Mouse (Mus musculus) limb, embryonic 14.5 days (tissue): ENCODE results near the gene Kcnmb1. TPM values are rescaled to one million over a fixed set of nuclear protein-coding genes. Genes with fewer than 3 reads are reported as not detected.

Source experiments
- ATAC-seq: fragments of 200-750 bp; cut with Nextera tagmentation; 2 replicates; pipeline ENCODE4 v1.8.0; 2017; ENCODE audit warnings: low read depth, moderate number of reproducible peaks, moderate TSS enrichment; ENCODE audit not compliant: low FRiP score
- DNase-seq: peaks from one replicate; pipeline ENCODE4 v3.0.0-alpha.2; 2015; ENCODE audit warnings: low spot score
- H3K27ac ChIP-seq: fragments of 300-500 bp; sonication (generic); replicated peaks from 2 replicates; pipeline ENCODE4 v1.5.1; 2014; ENCODE audit warnings: low read depth, mild to moderate bottlenecking, low read length, moderate library complexity, mixed read lengths
- H3K27me3 ChIP-seq: fragments of 300-500 bp; sonication (generic); 2 replicates; pipeline ENCODE4 v1.6.1; 2014; ENCODE audit warnings: low read length, mixed read lengths; ENCODE audit not compliant: control insufficient read depth, insufficient read depth
- H3K36me3 ChIP-seq: fragments of 300-500 bp; sonication (generic); 2 replicates; pipeline ENCODE4 v1.6.1; 2014; ENCODE audit warnings: mild to moderate bottlenecking, low read length, moderate library complexity, mixed read lengths; ENCODE audit not compliant: control insufficient read depth, insufficient read depth
- H3K4me1 ChIP-seq: fragments of 300-500 bp; sonication (generic); 2 replicates; pipeline ENCODE4 v1.6.1; 2014; ENCODE audit warnings: antibody characterized with exemption, low read length, mixed read lengths; ENCODE audit not compliant: control insufficient read depth, insufficient read depth
- H3K4me2 ChIP-seq: fragments of 300-500 bp; sonication (generic); replicated peaks from 2 replicates; pipeline ENCODE4 v1.6.1; 2014; ENCODE audit warnings: low read depth, mild to moderate bottlenecking, low read length, moderate library complexity; ENCODE audit not compliant: severe bottlenecking
- H3K4me3 ChIP-seq: fragments of 300-500 bp; sonication (generic); replicated peaks from 2 replicates; pipeline ENCODE4 v1.5.1; 2014; ENCODE audit warnings: low read length
- H3K9ac ChIP-seq: fragments of 300-500 bp; sonication (generic); 2 replicates; pipeline ENCODE4 v1.6.1; 2014; ENCODE audit warnings: mild to moderate bottlenecking, low read depth, low read length, moderate library complexity; ENCODE audit not compliant: severe bottlenecking
- H3K9me3 ChIP-seq: fragments of 300-500 bp; sonication (generic); 2 replicates; pipeline ENCODE4 v1.6.1; 2016; ENCODE audit warnings: low read length; ENCODE audit not compliant: control insufficient read depth
- POLR2A ChIP-seq: fragments of 200-500 bp; IDR thresholded peaks from 2 replicates; pipeline ENCODE4 v1.8.0; 2012; ENCODE audit warnings: inconsistent platforms, mild to moderate bottlenecking, moderate library complexity, borderline replicate concordance; ENCODE audit not compliant: insufficient read depth, insufficient read length; ENCODE audit errors: extremely low read depth
- WGBS: fragments of 180-500 bp; shearing (Covaris S2); extraction: QIAGEN DNeasy Blood & Tissue Kit; methylation state at CpG from one replicate; pipeline ENCODE4 v1.1.7; 2014; 5-methylcytosine and 5-hydroxymethylcytosine counted together
- polyA plus RNA-seq, 2 experiments: library from polyadenylated mRNA; depleted of rRNA in 1 of 2; stranded (reverse) in 1 of 2; unstranded in 1 of 2; fragments of >200 nt; fragmentation: Nextera tagmentation in 1 of 2; extraction: Ambion mirVana in 1 of 2; gene quantifications; 2 replicates each; pipeline versions ENCODE4 v1.2.1 to v1.2.3; 2012 to 2014

Kcnmb1 gene
- polyA plus RNA-seq, 2 experiments: 0.10 to 0.18 TPM

DNA sequence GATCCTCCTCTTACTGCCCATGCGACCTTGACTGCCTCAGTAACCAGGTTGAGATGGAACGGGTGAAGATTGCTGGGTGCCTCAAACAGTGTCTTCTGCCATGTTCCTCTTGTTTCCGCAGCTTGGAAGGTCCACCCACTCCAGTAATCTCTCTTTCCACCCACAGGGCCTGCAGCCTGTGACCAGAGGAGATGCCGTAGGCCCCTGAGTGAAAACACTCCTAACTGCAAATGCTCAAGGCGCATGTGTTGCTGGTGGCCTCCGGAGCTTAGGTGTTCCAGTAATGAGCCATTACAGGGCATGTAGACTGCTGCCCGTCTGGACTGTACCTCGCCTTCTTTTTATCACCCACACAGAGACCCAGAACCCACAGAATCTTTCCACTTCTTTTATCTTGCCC lies 25.2 kb upstream of the Kcnmb1 start:
- TF ChIP-seq POLR2A: no peak
- Histone ChIP-seq H3K27me3 (no peaks in the 10 kb centered on the region), H3K4me1 (peaks cover under 1% of the 10 kb centered on the region; the same call in 1 of the 2 replicates), H3K27ac (no peak overlapping the region), H3K36me3 (no peaks in the 10 kb centered on the region), H3K4me2 (no peak overlapping the region), H3K9ac (no peak overlapping the region), H3K9me3 (no peaks in the 10 kb centered on the region), H3K4me3 (no peak overlapping the region)
- ATAC-seq: no peak
- whole genome bisulfite sequencing: 64% methylated on average over 8 of the region's 8 CpGs
- no peak for DNase-seq

DNA sequence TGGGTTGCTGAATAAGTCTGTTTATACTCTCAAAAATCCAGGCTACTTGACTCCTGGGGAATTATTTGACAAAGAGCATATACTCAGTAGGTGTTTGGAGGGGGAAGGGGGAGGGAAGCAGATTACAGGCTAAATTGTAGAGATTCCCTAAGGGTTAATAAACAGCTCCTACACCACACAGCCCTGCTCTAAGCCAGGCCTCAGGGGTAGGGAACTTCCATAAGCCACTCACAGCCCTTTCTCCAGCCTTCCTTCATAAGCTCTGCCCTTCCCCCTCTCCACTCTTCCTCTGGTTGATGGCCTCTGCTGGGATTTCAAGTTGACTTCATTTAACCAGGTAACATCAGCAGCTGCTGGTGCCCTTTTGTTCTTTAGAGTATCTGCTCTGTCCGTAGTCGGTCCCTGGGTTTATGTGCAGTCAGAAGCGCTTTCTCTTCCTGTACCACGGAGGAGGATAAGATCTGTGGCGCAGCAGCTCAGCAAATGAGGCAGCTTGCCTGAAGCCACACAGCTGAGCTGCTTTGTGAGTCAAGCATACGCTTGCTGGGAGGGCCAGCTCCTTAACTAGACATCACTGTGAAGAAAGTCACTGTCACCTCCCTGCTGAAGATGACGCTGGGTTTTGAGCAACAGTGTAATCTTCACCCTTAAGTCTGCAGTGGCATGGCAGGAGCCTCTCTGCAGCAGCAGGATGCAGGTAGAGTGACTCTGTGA lies 24.1 kb upstream of the Kcnmb1 start:
- Histone ChIP-seq H3K27me3 (no peaks in the 10 kb centered on the region), H3K4me3 (no peak overlapping the region), H3K9ac (no peak overlapping the region), H3K27ac (no peak overlapping the region), H3K9me3 (no peaks in the 10 kb centered on the region), H3K4me2 (no peak overlapping the region), H3K36me3 (no peaks in the 10 kb centered on the region), H3K4me1 (no peaks in the 10 kb centered on the region)
- WGBS: 34% methylated on average over 7 of the region's 7 CpGs
- ATAC-seq (no peak), DNase-seq (no peak)
- no peak for TF ChIP-seq POLR2A

DNA sequence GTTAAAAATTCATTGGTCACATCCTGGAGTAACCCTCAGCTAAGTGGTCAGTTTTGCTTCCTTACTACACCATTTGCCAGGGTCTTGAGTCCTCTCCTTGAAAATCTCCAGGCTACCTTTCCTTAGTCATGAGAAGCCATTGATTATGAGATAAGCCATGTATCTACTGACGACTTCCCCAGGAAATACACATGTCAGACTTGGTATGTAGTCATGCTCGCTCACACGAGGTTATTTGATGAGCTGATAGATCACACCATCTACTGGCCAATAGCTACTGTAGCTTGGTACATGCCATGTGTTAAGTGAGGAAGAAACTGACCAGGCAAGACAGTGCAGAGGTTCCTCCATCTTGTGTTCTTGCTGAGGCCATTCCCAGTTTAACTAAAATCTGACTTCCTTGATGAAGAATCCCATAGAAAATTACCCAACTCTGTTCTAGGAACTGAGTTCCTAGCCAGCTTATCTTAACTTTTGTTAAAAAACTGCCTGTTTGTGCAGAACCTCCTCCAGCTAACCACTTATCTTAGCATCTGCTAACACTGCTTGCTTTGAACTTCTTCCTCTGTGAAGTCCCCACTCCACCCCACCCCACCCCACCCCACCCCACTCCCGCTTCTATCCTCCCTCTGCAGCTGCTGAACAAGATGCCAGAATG lies 23.2 kb upstream of the Kcnmb1 start:
- Histone ChIP-seq H3K4me3 (no peak overlapping the region), H3K36me3 (no peaks in the 10 kb centered on the region), H3K9ac (no peak overlapping the region), H3K27ac (no peak overlapping the region), H3K9me3 (no peaks in the 10 kb centered on the region), H3K27me3 (no peaks in the 10 kb centered on the region), H3K4me2 (no peak overlapping the region), H3K4me1 (no peaks in the 10 kb centered on the region)
- WGBS: 77% methylated on average over 4 of the region's 4 CpGs
- TF ChIP-seq POLR2A: no peak
- DNase-seq (no peak), ATAC-seq (no peak)

DNA sequence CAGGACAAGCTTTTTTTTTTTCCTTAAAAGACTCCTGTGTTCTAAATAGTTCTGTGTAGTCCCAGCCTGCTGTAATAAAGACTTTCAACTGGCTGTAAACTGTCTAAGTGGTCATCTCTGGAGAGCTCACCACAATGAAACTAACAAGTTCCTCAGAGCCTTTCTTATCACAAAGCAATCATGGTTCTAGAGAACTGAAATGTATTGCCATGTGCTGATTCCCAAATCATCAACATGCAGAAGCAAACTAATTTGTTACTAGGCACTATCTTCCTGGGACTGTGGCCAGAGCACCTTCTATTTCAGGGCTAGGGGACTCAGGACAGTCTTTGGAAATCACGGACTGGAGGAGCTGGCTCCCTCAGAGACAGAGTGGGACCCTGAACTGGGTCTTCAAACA lies 19.2 kb upstream of the Kcnmb1 start:
- Histone ChIP-seq H3K4me1 (no peaks in the 10 kb centered on the region), H3K27me3 (no peaks in the 10 kb centered on the region), H3K4me3 (no peak overlapping the region), H3K9ac (no peak overlapping the region), H3K4me2 (no peak overlapping the region), H3K36me3 (no peaks in the 10 kb centered on the region), H3K9me3 (no peaks in the 10 kb centered on the region), H3K27ac (no peak overlapping the region)
- DNase-seq (no peak), ATAC-seq (no peak)
- no peak for TF ChIP-seq POLR2A
- 81% methylated on average over 1 of the region's 1 CpGs for WGBS

DNA sequence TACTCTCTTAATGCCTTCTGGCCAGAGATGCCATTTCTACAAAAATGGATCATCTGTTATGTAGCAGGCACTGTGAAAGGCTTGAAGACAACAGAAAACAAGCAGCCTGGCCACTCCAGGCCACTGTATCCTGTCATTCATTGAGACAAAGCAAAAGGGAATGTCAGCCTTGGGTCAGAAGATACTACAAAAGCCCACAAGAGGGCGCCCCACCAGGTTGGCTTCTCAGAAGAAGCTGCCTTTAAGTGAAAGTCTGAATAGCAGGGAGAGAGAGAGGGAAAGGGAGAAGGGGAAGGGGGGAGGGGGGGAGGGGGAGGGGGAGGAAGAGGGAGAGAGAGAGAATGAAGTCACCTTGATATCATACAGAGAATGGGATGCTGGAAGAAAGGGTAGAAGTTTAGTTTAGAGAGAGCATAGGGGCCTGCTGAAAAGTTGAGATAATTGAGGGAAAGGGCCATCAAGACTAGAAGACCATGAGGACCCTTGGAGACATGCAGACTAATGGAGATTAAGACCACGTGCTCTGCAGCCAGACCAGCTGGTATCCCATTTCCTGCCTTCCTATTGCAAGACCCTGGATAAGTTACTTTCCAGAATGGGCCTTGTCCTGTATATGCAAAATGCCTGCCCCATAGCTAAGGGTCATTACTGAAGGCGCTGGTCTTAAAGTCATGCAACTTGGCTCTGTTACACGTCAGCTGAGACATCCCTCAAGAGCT lies 18.6 kb upstream of the Kcnmb1 start:
- Histone ChIP-seq H3K36me3 (no peaks in the 10 kb centered on the region), H3K27ac (no peak overlapping the region), H3K27me3 (no peaks in the 10 kb centered on the region), H3K4me3 (no peak overlapping the region), H3K9ac (no peak overlapping the region), H3K4me1 (no peaks in the 10 kb centered on the region), H3K9me3 (no peaks in the 10 kb centered on the region), H3K4me2 (no peak overlapping the region)
- no peak for ATAC-seq
- WGBS: 58% methylated on average over 4 of the region's 4 CpGs
- DNase-seq: no peak
- no peak for TF ChIP-seq POLR2A
